In the genomic region with DNA sequence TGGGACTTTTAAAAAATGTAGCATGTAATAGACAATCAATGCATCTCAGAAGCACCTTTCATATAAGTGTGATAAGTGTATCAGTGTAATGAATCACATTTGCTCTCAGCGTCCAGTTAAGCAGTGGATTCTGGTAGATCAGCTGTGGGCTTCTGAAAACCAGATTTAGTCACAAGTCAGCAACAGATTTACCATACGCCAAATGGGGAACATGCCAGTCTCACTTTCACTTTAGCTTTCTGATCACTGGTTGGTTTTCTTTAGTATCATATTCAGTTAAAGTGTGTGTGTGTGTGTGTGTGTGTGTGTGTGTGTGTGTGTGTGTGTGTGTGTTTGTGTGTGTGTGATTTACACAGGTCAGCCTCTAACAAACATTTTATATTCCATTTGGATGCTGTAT, we compare ENCODE assay signal across 17 mouse cellular contexts.
DNase-seq lines count a peak whose midpoint lies in the region; ATAC-seq and TF ChIP-seq lines count a peak whose summit lies in the region.
"Had no signal": no experiment of that assay in that cellular context is flagged by ENCODE, and none has a peak within 500 bp of the region (broad histone marks: within the 10 kb centered on the region; RNA-seq: fewer than 3 reads in every experiment).

No protein-coding gene starts in this region.

- H3K27me3 ChIP-seq in liver, postnatal 0 days (ENCODE audit: insufficient read depth, low read length), result no peaks in the 10 kb centered on the region
- no peaks in the 10 kb centered on the region for H3K27me3 ChIP-seq in liver, embryonic 12.5 days (replicated peaks)
- H3K27me3 ChIP-seq in midbrain, embryonic 13.5 days, result no peaks in the 10 kb centered on the region
- no peaks in the 10 kb centered on the region for H3K27me3 ChIP-seq in midbrain, postnatal 0 days (ENCODE audit: insufficient read depth, low read length)
- H3K27me3 ChIP-seq: embryonic facial prominence, embryonic 15.5 days; hindbrain, embryonic 13.5 days; limb, embryonic 12.5 days; liver, embryonic 15.5 days had no signal

- no peak for DNase-seq in liver, postnatal 0 days
- peak; percentile 44 for DNase-seq in T-cell, adult 2 months (ENCODE audit: low spot score)
- DNase-seq in ovary, adult 18-20 months (ENCODE audit: low spot score), result no peak
- no peak for DNase-seq in midbrain, postnatal 0 days (ENCODE audit: low spot score)
- DNase-seq: cerebellum, adult 18-20 months; kidney, adult 11 months; kidney, postnatal 36 days had no signal

- H3K4me3 ChIP-seq in liver, postnatal 0 days (ENCODE audit: low read depth, low read length), result no peak overlapping the region
- no peak overlapping the region for H3K4me3 ChIP-seq in liver, embryonic 12.5 days
- H3K4me3 ChIP-seq in midbrain, embryonic 13.5 days (replicated peaks), result no peak overlapping the region
- no peak overlapping the region for H3K4me3 ChIP-seq in midbrain, postnatal 0 days (ENCODE audit: low read depth, low read length)
- H3K4me3 ChIP-seq: embryonic facial prominence, embryonic 15.5 days; hindbrain, embryonic 13.5 days; left cerebral cortex, adult 2 months; limb, embryonic 12.5 days; liver, embryonic 15.5 days had no signal

- H3K9ac ChIP-seq in liver, postnatal 0 days (replicated peaks), result no peak overlapping the region
- no peak overlapping the region for H3K9ac ChIP-seq in liver, embryonic 12.5 days
- no peak overlapping the region for H3K9ac ChIP-seq in midbrain, embryonic 13.5 days (replicated peaks)
- no peak overlapping the region for H3K9ac ChIP-seq in midbrain, postnatal 0 days (replicated peaks; ENCODE audit: low read length, poor library complexity, severe bottlenecking)
- H3K9ac ChIP-seq: embryonic facial prominence, embryonic 15.5 days; hindbrain, embryonic 13.5 days; limb, embryonic 12.5 days; liver, embryonic 15.5 days had no signal

- no peak for TF ChIP-seq CTCF in liver, postnatal 0 days (IDR thresholded peaks at IDR 0.05; ENCODE audit: low read depth)
- TF ChIP-seq CTCF in midbrain, postnatal 0 days (IDR thresholded peaks at IDR 0.05), result no peak

- peaks cover 10% of the 10 kb centered on the region for H3K4me1 ChIP-seq in liver, postnatal 0 days (ENCODE audit: insufficient read depth)
- H3K4me1 ChIP-seq in liver, embryonic 12.5 days, result peaks cover 36% of the 10 kb centered on the region
- H3K4me1 ChIP-seq in midbrain, embryonic 13.5 days (replicated peaks), result peaks cover 5% of the 10 kb centered on the region
- H3K4me1 ChIP-seq in midbrain, postnatal 0 days (ENCODE audit: insufficient read depth, low read length), result no peaks in the 10 kb centered on the region
- H3K4me1 ChIP-seq: embryonic facial prominence, embryonic 15.5 days had no signal

- peak overlapping the region; percentile 33; the same call in 1 of the 2 replicates for H3K4me2 ChIP-seq in liver, postnatal 0 days (ENCODE audit: low read depth, low read length)
- H3K4me2 ChIP-seq in liver, embryonic 12.5 days, result no peak overlapping the region
- no peak overlapping the region for H3K4me2 ChIP-seq in midbrain, embryonic 13.5 days (replicated peaks)
- no peak overlapping the region for H3K4me2 ChIP-seq in midbrain, postnatal 0 days (ENCODE audit: low read depth, low read length, poor library complexity, severe bottlenecking)
- H3K4me2 ChIP-seq: embryonic facial prominence, embryonic 15.5 days; hindbrain, embryonic 13.5 days; limb, embryonic 12.5 days; liver, embryonic 15.5 days had no signal

- WGBS in liver, postnatal 0 days (ENCODE audit: insufficient replicate concordance), result 45% methylated on average over 2 of the region's 2 CpGs
- WGBS in liver, embryonic 12.5 days (ENCODE audit: insufficient replicate concordance), result 50% methylated on average over 2 of the region's 2 CpGs
- WGBS in midbrain, embryonic 13.5 days, result 78% methylated on average over 2 of the region's 2 CpGs
- WGBS in midbrain, postnatal 0 days, result 81% methylated on average over 2 of the region's 2 CpGs

- ATAC-seq in liver, postnatal 0 days, result no peak
- ATAC-seq in liver, embryonic 12.5 days, result no peak
- ATAC-seq in inflammation-experienced regulatory T-cells, adult 6 months, result peak; percentile 65
- peak; percentile 92 for ATAC-seq in neutrophil, adult 5-6 weeks (ENCODE audit: extremely low read depth, insufficient number of reproducible peaks, low FRiP score, poor library complexity, severe bottlenecking)
- no peak for ATAC-seq in midbrain, embryonic 13.5 days
- no peak for ATAC-seq in midbrain, postnatal 0 days (ENCODE audit: low FRiP score)
- ATAC-seq: forebrain, embryonic 14.5 days had no signal

- no peaks in the 10 kb centered on the region for H3K9me3 ChIP-seq in liver, postnatal 0 days (ENCODE audit: low read length)
- H3K9me3 ChIP-seq in liver, embryonic 12.5 days (replicated peaks), result no peaks in the 10 kb centered on the region
- no peaks in the 10 kb centered on the region for H3K9me3 ChIP-seq in midbrain, embryonic 13.5 days
- no peaks in the 10 kb centered on the region for H3K9me3 ChIP-seq in midbrain, postnatal 0 days (ENCODE audit: low read length)
- H3K9me3 ChIP-seq: embryonic facial prominence, embryonic 15.5 days; hindbrain, embryonic 13.5 days; limb, embryonic 12.5 days; liver, embryonic 15.5 days had no signal

- H3K27ac ChIP-seq in liver, postnatal 0 days (ENCODE audit: low read depth), result 0 out of 2 replicates have a peak overlapping the region, but pooled peaks have one; percentile 24
- no peak overlapping the region for H3K27ac ChIP-seq in liver, embryonic 12.5 days
- no peak overlapping the region for H3K27ac ChIP-seq in midbrain, embryonic 13.5 days
- no peak overlapping the region for H3K27ac ChIP-seq in midbrain, postnatal 0 days (ENCODE audit: low read depth, low read length)
- H3K27ac ChIP-seq: embryonic facial prominence, embryonic 15.5 days; hindbrain, embryonic 13.5 days; left cerebral cortex, adult 2 months; limb, embryonic 12.5 days; liver, embryonic 15.5 days had no signal

- TF ChIP-seq EP300 in liver, postnatal 0 days (IDR thresholded peaks at IDR 0.05; ENCODE audit: low read depth), result no peak

- no peaks in the 10 kb centered on the region for H3K36me3 ChIP-seq in liver, postnatal 0 days (replicated peaks; ENCODE audit: insufficient read depth, low read length)
- H3K36me3 ChIP-seq in liver, embryonic 12.5 days, result no peaks in the 10 kb centered on the region; the same call in 1 of the 2 replicates
- no peaks in the 10 kb centered on the region for H3K36me3 ChIP-seq in midbrain, embryonic 13.5 days
- H3K36me3 ChIP-seq in midbrain, postnatal 0 days (ENCODE audit: insufficient read depth, low read length), result no peaks in the 10 kb centered on the region
- H3K36me3 ChIP-seq: embryonic facial prominence, embryonic 15.5 days; hindbrain, embryonic 13.5 days; limb, embryonic 12.5 days; liver, embryonic 15.5 days had no signal

Comparison
In these comparisons a context has a peak if more than half of its experiments do, and no peak if none do; other contexts are left out.
1. ATAC-seq: peak in inflammation-experienced regulatory T-cells, adult 6 months (single experiment) and neutrophil, adult 5-6 weeks (single experiment); none in liver, postnatal 0 days (single experiment), liver, embryonic 12.5 days (single experiment), midbrain, embryonic 13.5 days (single experiment) and midbrain, postnatal 0 days (single experiment).